Mouse (Mus musculus) heart, embryonic 10.5 days (tissue): ENCODE results near the gene Cd47. TPM values are rescaled to one million over a fixed set of nuclear protein-coding genes. Genes with fewer than 3 reads are reported as not detected.

Source experiments
- DNase-seq: peaks from one replicate; pipeline ENCODE4 v3.0.0-alpha.2; 2017; ENCODE audit warnings: low spot score
- H3K27ac ChIP-seq: fragments of 300-500 bp; sonication (generic); 2 replicates; pipeline ENCODE4 v1.5.1; 2016; ENCODE audit warnings: mild to moderate bottlenecking
- H3K27me3 ChIP-seq: fragments of 300-500 bp; sonication (generic); 2 replicates; pipeline ENCODE4 v1.6.1; 2016; ENCODE audit warnings: mild to moderate bottlenecking; ENCODE audit not compliant: poor library complexity, insufficient read depth, severe bottlenecking
- H3K36me3 ChIP-seq: fragments of 300-500 bp; sonication (generic); 2 replicates; pipeline ENCODE4 v1.6.1; 2016; ENCODE audit warnings: mild to moderate bottlenecking, moderate library complexity
- H3K4me1 ChIP-seq: fragments of 300-500 bp; sonication (generic); 2 replicates; pipeline ENCODE4 v1.6.1; 2016; ENCODE audit warnings: mild to moderate bottlenecking
- H3K4me3 ChIP-seq: fragments of 300-500 bp; sonication (generic); 2 replicates; pipeline ENCODE4 v1.5.1; 2016; ENCODE audit warnings: mild to moderate bottlenecking, moderate library complexity
- H3K9me3 ChIP-seq: fragments of 300-500 bp; sonication (generic); 2 replicates; pipeline ENCODE4 v1.6.1; 2016; ENCODE audit warnings: mild to moderate bottlenecking, moderate library complexity
- WGBS: fragments of 180-500 bp; shearing (Covaris S2); methylation state at CpG from one replicate; pipeline ENCODE4 v1.1.7; 2016; 5-methylcytosine and 5-hydroxymethylcytosine counted together
- polyA plus RNA-seq: library from polyadenylated mRNA; unstranded; fragments of >200 nt; fragmentation: Nextera tagmentation; extraction: Ambion mirVana; gene quantifications from 2 replicates; pipeline ENCODE4 v1.2.1, GENCODE M21; 2016

The Cd47 gene
- polyA plus RNA-seq, 1 experiment from 2014 or later, result 50.3 TPM

GRCm38 (mm10) chr16:49853633-49854032 is 53.3 kb downstream of the Cd47 start:
- no peaks in the 10 kb centered on the region for H3K9me3 ChIP-seq

GRCm38 (mm10) chr16:49854194-49854593 is 53.9 kb downstream of the Cd47 start:
- Histone ChIP-seq H3K4me1 (peaks cover 19% of the 10 kb centered on the region), H3K27me3 (no peaks in the 10 kb centered on the region), H3K4me3 (peak overlapping the region; percentile 87; the same call in 1 of the 2 replicates), H3K27ac (no peak overlapping the region), H3K36me3 (no peaks in the 10 kb centered on the region), H3K9me3 (no peaks in the 10 kb centered on the region)
- 74% methylated on average over 6 of the region's 6 CpGs for WGBS
- DNase-seq, result no peak

More at GRCm38 (mm10) chr16:49853633-49854032, 53.3 kb downstream of the Cd47 start:
- H3K27me3 ChIP-seq, result no peaks in the 10 kb centered on the region
- H3K4me1 ChIP-seq, result peaks cover 19% of the 10 kb centered on the region
- no peak overlapping the region for H3K27ac ChIP-seq
- DNase-seq, result no peak
- no peaks in the 10 kb centered on the region for H3K36me3 ChIP-seq
- H3K4me3 ChIP-seq, result no peak overlapping the region
- WGBS, result 69% methylated on average over 6 of the region's 6 CpGs

GRCm38 (mm10) chr16:49854931-49855835 is 54.9 kb downstream of the Cd47 start:
- Histone ChIP-seq H3K36me3 (no peaks in the 10 kb centered on the region), H3K4me3 (peak overlapping the region; percentile 87), H3K27ac (peak overlapping the region; percentile 96), H3K9me3 (no peaks in the 10 kb centered on the region), H3K27me3 (no peaks in the 10 kb centered on the region), H3K4me1 (peaks cover 19% of the 10 kb centered on the region)
- DNase-seq, result peak; percentile 94
- under 1% methylated on average over 74 of the region's 74 CpGs for WGBS

- no peaks in the 10 kb centered on the region for H3K9me3 ChIP-seq
- H3K4me3 ChIP-seq, result peak overlapping the region; percentile 87
- H3K27me3 ChIP-seq, result no peaks in the 10 kb centered on the region
- no peak for DNase-seq
- under 1% methylated on average over 34 of the region's 39 CpGs for WGBS
- peak overlapping the region; percentile 96 for H3K27ac ChIP-seq
- H3K4me1 ChIP-seq, result peaks cover 19% of the 10 kb centered on the region
- H3K36me3 ChIP-seq, result no peaks in the 10 kb centered on the region
Measured at GRCm38 (mm10) chr16:49855836-49856503, 55.6 kb downstream of the Cd47 start.

GRCm38 (mm10) chr16:49856661-49857060 is 56.3 kb downstream of the Cd47 start:
- Histone ChIP-seq H3K27ac (peak overlapping the region; percentile 96; the same call in 1 of the 2 replicates), H3K36me3 (no peaks in the 10 kb centered on the region)
- WGBS, result 34% methylated on average over 8 of the region's 8 CpGs

GRCm38 (mm10) chr16:49857504-49858160 is 57.3 kb downstream of the Cd47 start:
- no peak for DNase-seq
- H3K4me1 ChIP-seq, result peaks cover 19% of the 10 kb centered on the region
- no peaks in the 10 kb centered on the region for H3K9me3 ChIP-seq
- WGBS, result 77% methylated on average over 8 of the region's 8 CpGs
- peak overlapping the region; percentile 87; the same call in 1 of the 2 replicates for H3K4me3 ChIP-seq
- no peaks in the 10 kb centered on the region for H3K36me3 ChIP-seq
- no peak overlapping the region for H3K27ac ChIP-seq
- no peaks in the 10 kb centered on the region for H3K27me3 ChIP-seq

More at GRCm38 (mm10) chr16:49856661-49857060, 56.3 kb downstream of the Cd47 start:
- H3K4me1 ChIP-seq, result peaks cover 19% of the 10 kb centered on the region
- no peak for DNase-seq
- H3K9me3 ChIP-seq, result no peaks in the 10 kb centered on the region
- H3K27me3 ChIP-seq, result no peaks in the 10 kb centered on the region
- peak overlapping the region; percentile 87 for H3K4me3 ChIP-seq

GRCm38 (mm10) chr16:49858161-49858906 is 58.0 kb downstream of the Cd47 start:
- Histone ChIP-seq H3K4me3 (no peak overlapping the region), H3K27ac (no peak overlapping the region)

GRCm38 (mm10) chr16:49858907-49859853 is 58.8 kb downstream of the Cd47 start:
- Histone ChIP-seq H3K4me1 (peaks cover 19% of the 10 kb centered on the region), H3K27me3 (no peaks in the 10 kb centered on the region), H3K27ac (no peak overlapping the region), H3K9me3 (no peaks in the 10 kb centered on the region), H3K36me3 (no peaks in the 10 kb centered on the region), H3K4me3 (no peak overlapping the region)
- DNase-seq, result no peak
- 80% methylated on average over 4 of the region's 4 CpGs for WGBS

More at GRCm38 (mm10) chr16:49858161-49858906, 58.0 kb downstream of the Cd47 start:
- Histone ChIP-seq H3K27me3 (no peaks in the 10 kb centered on the region), H3K9me3 (no peaks in the 10 kb centered on the region), H3K36me3 (no peaks in the 10 kb centered on the region), H3K4me1 (peaks cover 19% of the 10 kb centered on the region)
- 86% methylated on average over 9 of the region's 9 CpGs for WGBS
- DNase-seq, result no peak

- no peaks in the 10 kb centered on the region for H3K36me3 ChIP-seq
- whole genome bisulfite sequencing, result 98% methylated on average over 1 of the region's 1 CpGs
- no peak overlapping the region for H3K4me3 ChIP-seq
- H3K27me3 ChIP-seq, result no peaks in the 10 kb centered on the region
- H3K9me3 ChIP-seq, result no peaks in the 10 kb centered on the region
- no peak overlapping the region for H3K27ac ChIP-seq
- H3K4me1 ChIP-seq, result peaks cover 4% of the 10 kb centered on the region; the same call in 1 of the 2 replicates
- DNase-seq, result no peak
Measured at GRCm38 (mm10) chr16:49861986-49862385, 61.7 kb downstream of the Cd47 start.

GRCm38 (mm10) chr16:49866617-49867016 is 66.3 kb downstream of the Cd47 start:
- Histone ChIP-seq H3K27me3 (no peaks in the 10 kb centered on the region), H3K4me3 (no peak overlapping the region), H3K4me1 (no peaks in the 10 kb centered on the region), H3K27ac (no peak overlapping the region), H3K36me3 (peaks cover 20% of the 10 kb centered on the region; the same call in 1 of the 2 replicates), H3K9me3 (no peaks in the 10 kb centered on the region)
- DNase-seq, result no peak
- 87% methylated on average over 2 of the region's 2 CpGs for WGBS

- Histone ChIP-seq H3K27ac (no peak overlapping the region), H3K4me3 (no peak overlapping the region), H3K9me3 (no peaks in the 10 kb centered on the region), H3K4me1 (no peaks in the 10 kb centered on the region), H3K36me3 (peaks cover 20% of the 10 kb centered on the region; the same call in 1 of the 2 replicates), H3K27me3 (no peaks in the 10 kb centered on the region)
- WGBS, result 81% methylated on average over 1 of the region's 1 CpGs
- no peak for DNase-seq
Measured at GRCm38 (mm10) chr16:49868278-49868677, 67.9 kb downstream of the Cd47 start.
